Mouse (Mus musculus) E14TG2a.4 (cell line): ENCODE results near the gene Hus1b.

Experiments
- H3K27me3 ChIP-seq: 2 replicates; pipeline ENCODE4 v1.6.1; 2014; ENCODE audit warnings: low read length, control low read depth; ENCODE audit not compliant: insufficient read depth
- H3K36me3 ChIP-seq: 2 replicates; pipeline ENCODE4 v1.6.1; 2014; ENCODE audit warnings: low read length, control low read depth; ENCODE audit not compliant: insufficient read depth
- H3K4me1 ChIP-seq: replicated peaks from 2 replicates; pipeline ENCODE4 v1.6.1; 2014; ENCODE audit warnings: low read depth, low read length, control low read depth
- H3K4me3 ChIP-seq: replicated peaks from 2 replicates; pipeline ENCODE4 v1.5.1; 2014; ENCODE audit warnings: mild to moderate bottlenecking, low read length
- H3K9me3 ChIP-seq: 2 replicates; pipeline ENCODE4 v1.6.1; 2014; ENCODE audit warnings: low read length, control low read depth
- CTCF ChIP-seq: conservative IDR thresholded peaks from 2 replicates; pipeline ENCODE4 v1.5.1; 2014; ENCODE audit warnings: low read length
- NANOG ChIP-seq: IDR thresholded peaks from 2 replicates; pipeline ENCODE4 v1.6.1; 2014; ENCODE audit warnings: borderline replicate concordance, low read length, mixed read lengths
- POU5F1 ChIP-seq: IDR thresholded peaks from 2 replicates; pipeline ENCODE4 v1.6.1; 2014; ENCODE audit warnings: low read length, borderline replicate concordance

Hus1b gene

DNA sequence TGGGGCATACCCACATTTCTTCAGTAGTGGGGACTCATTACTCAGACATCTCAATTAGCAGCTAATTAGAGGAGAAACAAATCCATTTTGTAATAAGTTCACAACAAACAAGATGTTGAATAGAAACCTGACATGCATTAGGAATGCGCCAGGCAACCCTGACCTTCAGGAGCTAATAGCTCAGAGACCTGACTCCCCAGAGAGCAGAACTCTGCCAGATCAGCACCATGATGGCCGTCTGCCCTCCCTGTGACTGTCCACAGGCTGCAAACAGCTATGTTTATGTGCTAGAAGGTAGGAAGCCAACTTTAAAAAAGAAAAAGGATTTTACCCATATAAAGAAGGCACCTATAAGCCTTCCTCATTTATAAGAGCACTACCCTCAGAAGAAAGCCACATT lies 45.3 kb downstream of the Hus1b start:
- no peak overlapping the region for H3K4me3 ChIP-seq
- no peaks in the 10 kb centered on the region for H3K27me3 ChIP-seq
- H3K9me3 ChIP-seq, result no peaks in the 10 kb centered on the region
- no peak for TF ChIP-seq POU5F1
- no peak for TF ChIP-seq NANOG
- no peak for TF ChIP-seq CTCF
- H3K36me3 ChIP-seq, result peaks cover 34% of the 10 kb centered on the region
- no peaks in the 10 kb centered on the region for H3K4me1 ChIP-seq

GRCm38 (mm10) chr13:30901387-30902041 lies 46.0 kb downstream of the Hus1b start:
- H3K27me3 ChIP-seq, result no peaks in the 10 kb centered on the region
- H3K36me3 ChIP-seq, result peaks cover 34% of the 10 kb centered on the region
- TF ChIP-seq NANOG (no peak), CTCF (no peak), POU5F1 (no peak)

More at GRCm38 (mm10) chr13:30901387-30902041, 46.0 kb downstream of the Hus1b start:
- no peak overlapping the region for H3K4me3 ChIP-seq
- H3K4me1 ChIP-seq, result no peaks in the 10 kb centered on the region
- H3K9me3 ChIP-seq, result no peaks in the 10 kb centered on the region
